Mouse (Mus musculus): ENCODE measurements around the gene Dennd6b. TPM values are rescaled to one million over a fixed set of nuclear protein-coding genes. Genes with fewer than 3 reads are reported as not detected.

Dennd6b gene
- polyA plus RNA-seq, 1 experiment from 2014 or later, result 44.0 TPM

- peaks cover 87% of the 10 kb centered on the region for H3K4me1 ChIP-seq
- peak overlapping the region; percentile 92 for H3K4me2 ChIP-seq
- peak overlapping the region; percentile 97 for H3K9ac ChIP-seq
- H3K27ac ChIP-seq, result peak overlapping the region; percentile 97
- ATAC-seq (ENCODE audit: low FRiP score), result peak; percentile 12
- H3K36me3 ChIP-seq (replicated peaks), result peaks cover 7% of the 10 kb centered on the region
- no peaks in the 10 kb centered on the region for H3K27me3 ChIP-seq
- peak overlapping the region; percentile 85 for H3K4me3 ChIP-seq (replicated peaks)
- WGBS, result under 1% methylated on average over 26 of the region's 26 CpGs
- no peaks in the 10 kb centered on the region for H3K9me3 ChIP-seq
Observed at GRCm38 (mm10) chr15:89180081-89180541, 16.2 kb downstream of the Dennd6b start.

- Histone ChIP-seq H3K9ac (peak overlapping the region; percentile 97), H3K4me1 (peaks cover 88% of the 10 kb centered on the region), H3K4me2 (peak overlapping the region; percentile 92), H3K27ac (peak overlapping the region; percentile 97), H3K27me3 (no peaks in the 10 kb centered on the region), H3K9me3 (no peaks in the 10 kb centered on the region), H3K4me3 (replicated peaks) (peak overlapping the region; percentile 85), H3K36me3 (replicated peaks) (0 out of 2 replicates have a peak, but pooled peaks cover 2% of the 10 kb centered on the region)
- 3% methylated on average over 6 of the region's 6 CpGs for WGBS
- ATAC-seq (ENCODE audit: low FRiP score), result no peak
Observed at GRCm38 (mm10) chr15:89179630-89179964, 16.7 kb downstream of the Dennd6b start.

- no peaks in the 10 kb centered on the region for H3K27me3 ChIP-seq
- H3K27ac ChIP-seq, result peak overlapping the region; percentile 97
- peak overlapping the region; percentile 92 for H3K4me2 ChIP-seq
- 0 out of 2 replicates have a peak, but pooled peaks cover 2% of the 10 kb centered on the region for H3K36me3 ChIP-seq (replicated peaks)
- H3K4me1 ChIP-seq, result peaks cover 88% of the 10 kb centered on the region
- ATAC-seq (ENCODE audit: low FRiP score), result no peak; the same call in 1 of the 2 replicates
- H3K4me3 ChIP-seq (replicated peaks), result peak overlapping the region; percentile 85
- H3K9ac ChIP-seq, result peak overlapping the region; percentile 97
- 2% methylated on average over 16 of the region's 16 CpGs for WGBS
- no peaks in the 10 kb centered on the region for H3K9me3 ChIP-seq
Observed at GRCm38 (mm10) chr15:89178954-89179629, 17.2 kb downstream of the Dennd6b start.

GRCm38 (mm10) chr15:89178260-89178860, 17.9 kb downstream of the Dennd6b start:
- Histone ChIP-seq H3K4me3 (replicated peaks) (peak overlapping the region; percentile 85), H3K4me2 (peak overlapping the region; percentile 92), H3K27ac (peak overlapping the region; percentile 97; the same call in 1 of the 2 replicates), H3K36me3 (replicated peaks) (0 out of 2 replicates have a peak, but pooled peaks cover 2% of the 10 kb centered on the region), H3K27me3 (no peaks in the 10 kb centered on the region), H3K9ac (peak overlapping the region; percentile 97; the same call in 1 of the 2 replicates), H3K9me3 (no peaks in the 10 kb centered on the region), H3K4me1 (peaks cover 89% of the 10 kb centered on the region)
- WGBS, result 74% methylated on average over 7 of the region's 7 CpGs
- ATAC-seq (ENCODE audit: low FRiP score), result no peak

- Histone ChIP-seq H3K4me1 (peaks cover 93% of the 10 kb centered on the region), H3K9ac (peak overlapping the region; percentile 97), H3K9me3 (no peaks in the 10 kb centered on the region), H3K4me3 (replicated peaks) (peak overlapping the region; percentile 85), H3K27me3 (no peaks in the 10 kb centered on the region), H3K27ac (peak overlapping the region; percentile 58), H3K36me3 (replicated peaks) (0 out of 2 replicates have a peak, but pooled peaks cover 2% of the 10 kb centered on the region), H3K4me2 (peak overlapping the region; percentile 92)
- 69% methylated on average over 4 of the region's 4 CpGs for WGBS
- ATAC-seq (ENCODE audit: low FRiP score), result no peak
Observed at GRCm38 (mm10) chr15:89177576-89178259, 18.6 kb downstream of the Dennd6b start.

GRCm38 (mm10) chr15:89177121-89177520, 19.2 kb downstream of the Dennd6b start:
- H3K27me3 ChIP-seq, result no peaks in the 10 kb centered on the region
- peaks cover 93% of the 10 kb centered on the region for H3K4me1 ChIP-seq
- 13% methylated on average over 5 of the region's 5 CpGs for WGBS
- 0 out of 2 replicates have a peak, but pooled peaks cover 2% of the 10 kb centered on the region for H3K36me3 ChIP-seq (replicated peaks)
- H3K9ac ChIP-seq, result peak overlapping the region; percentile 42
- H3K27ac ChIP-seq, result peak overlapping the region; percentile 58
- H3K4me3 ChIP-seq (replicated peaks), result peak overlapping the region; percentile 11; the same call in 1 of the 2 replicates
- no peak for ATAC-seq (ENCODE audit: low FRiP score)
- peak overlapping the region; percentile 92 for H3K4me2 ChIP-seq
- H3K9me3 ChIP-seq, result no peaks in the 10 kb centered on the region

DNA sequence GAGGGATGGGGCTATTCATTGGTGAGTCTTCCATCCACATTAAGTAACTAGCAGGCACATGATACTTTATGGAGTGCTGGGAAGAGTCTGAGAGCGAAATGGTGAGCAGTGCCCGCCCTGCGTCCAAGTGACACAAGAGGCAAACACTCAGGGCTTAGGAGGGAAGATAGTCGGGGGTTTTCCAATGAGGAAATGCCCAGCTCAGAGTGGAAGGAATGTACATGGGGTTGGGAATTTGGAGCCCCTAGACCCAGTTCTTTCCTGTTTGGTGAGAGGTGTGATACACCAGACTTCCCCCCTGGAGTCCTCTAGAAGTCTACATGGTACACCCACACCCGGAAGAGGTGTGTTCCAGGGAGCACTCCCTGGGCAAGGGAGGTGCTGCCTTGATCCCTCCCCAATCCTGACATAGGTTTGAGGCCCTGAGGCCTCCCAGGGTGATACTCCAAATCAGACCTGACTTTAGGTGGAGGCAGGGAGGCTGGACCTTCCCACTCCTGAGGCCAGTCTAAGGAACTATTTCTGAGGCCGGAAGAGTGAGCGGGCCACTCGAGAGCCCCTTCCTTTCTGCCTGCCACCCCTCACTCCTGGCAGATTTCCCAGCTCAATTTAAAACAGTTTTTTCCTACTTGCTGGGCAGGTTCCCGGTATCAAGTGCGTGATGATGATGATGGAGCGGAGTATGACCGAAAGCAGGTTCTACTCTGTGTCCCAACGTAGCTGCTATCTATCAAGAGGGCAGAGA, 20.7 kb downstream of the Dennd6b start:
- no peaks in the 10 kb centered on the region for H3K27me3 ChIP-seq

DNA sequence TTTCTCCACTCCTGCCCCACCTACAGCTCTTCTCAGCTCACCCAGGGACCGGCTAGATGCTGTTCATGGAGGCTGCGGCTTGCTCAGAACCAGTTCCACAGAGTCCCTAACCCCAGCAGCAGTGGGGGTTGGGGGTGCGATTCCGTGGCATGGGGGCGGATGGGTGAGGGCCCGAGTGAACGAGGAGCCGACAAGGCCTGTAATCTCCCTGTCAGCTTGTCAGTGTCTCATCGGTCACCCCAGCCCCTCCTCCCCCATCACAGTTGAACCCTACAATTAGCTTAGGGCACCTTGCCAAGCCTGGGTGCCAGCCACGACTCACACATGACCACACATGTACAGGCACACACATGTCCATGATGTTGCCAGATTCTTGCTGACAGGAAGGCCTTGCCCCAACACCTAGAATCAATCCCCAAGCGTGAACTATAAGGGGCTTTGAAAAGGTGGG, 21.4 kb downstream of the Dennd6b start:
- peaks cover 10% of the 10 kb centered on the region for H3K36me3 ChIP-seq (replicated peaks)
- H3K4me3 ChIP-seq (replicated peaks), result no peak overlapping the region
- WGBS, result 56% methylated on average over 11 of the region's 11 CpGs
- ATAC-seq (ENCODE audit: low FRiP score), result no peak
- H3K9me3 ChIP-seq, result no peaks in the 10 kb centered on the region
- peaks cover 98% of the 10 kb centered on the region for H3K4me1 ChIP-seq
- no peak overlapping the region for H3K9ac ChIP-seq
- H3K27me3 ChIP-seq, result no peaks in the 10 kb centered on the region
- H3K27ac ChIP-seq, result no peak overlapping the region
- H3K4me2 ChIP-seq, result peak overlapping the region; percentile 92

More for the DNA sequence above, 20.7 kb downstream of the Dennd6b start:
- no peak for ATAC-seq (ENCODE audit: low FRiP score)
- Histone ChIP-seq H3K9me3 (no peaks in the 10 kb centered on the region), H3K4me3 (replicated peaks) (no peak overlapping the region), H3K9ac (no peak overlapping the region), H3K27ac (0 out of 2 replicates have a peak overlapping the region, but pooled peaks have one; percentile 36), H3K4me1 (peaks cover 93% of the 10 kb centered on the region), H3K36me3 (replicated peaks) (peaks cover 6% of the 10 kb centered on the region; the same call in 1 of the 2 replicates), H3K4me2 (no peak overlapping the region)
- 79% methylated on average over 13 of the region's 13 CpGs for WGBS

DNA sequence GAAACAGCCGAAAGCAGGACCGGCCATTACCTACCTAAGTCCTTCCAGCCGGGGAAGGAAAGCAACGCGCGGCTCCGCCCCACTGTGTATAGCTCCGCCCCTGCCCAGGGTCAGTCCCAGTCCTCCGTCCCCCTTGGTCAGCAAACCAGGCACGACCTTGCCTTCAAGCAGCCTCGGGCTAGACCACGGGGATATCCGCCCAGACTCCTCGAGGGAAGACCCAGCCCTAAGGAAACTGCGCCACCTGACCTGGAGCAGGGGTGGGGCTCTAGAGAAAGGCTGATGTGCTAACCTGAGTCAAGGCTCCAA, 22.4 kb downstream of the Dennd6b start:
- H3K4me1 ChIP-seq, result peaks cover 98% of the 10 kb centered on the region
- H3K4me3 ChIP-seq (replicated peaks), result peak overlapping the region; percentile 49
- WGBS, result 1% methylated on average over 15 of the region's 15 CpGs
- ATAC-seq (ENCODE audit: low FRiP score), result peak; percentile 45
- no peaks in the 10 kb centered on the region for H3K27me3 ChIP-seq
- no peaks in the 10 kb centered on the region for H3K9me3 ChIP-seq
- H3K27ac ChIP-seq, result no peak overlapping the region
- peaks cover 19% of the 10 kb centered on the region for H3K36me3 ChIP-seq (replicated peaks)
- H3K9ac ChIP-seq, result peak overlapping the region; percentile 68
- peak overlapping the region; percentile 92 for H3K4me2 ChIP-seq

DNA sequence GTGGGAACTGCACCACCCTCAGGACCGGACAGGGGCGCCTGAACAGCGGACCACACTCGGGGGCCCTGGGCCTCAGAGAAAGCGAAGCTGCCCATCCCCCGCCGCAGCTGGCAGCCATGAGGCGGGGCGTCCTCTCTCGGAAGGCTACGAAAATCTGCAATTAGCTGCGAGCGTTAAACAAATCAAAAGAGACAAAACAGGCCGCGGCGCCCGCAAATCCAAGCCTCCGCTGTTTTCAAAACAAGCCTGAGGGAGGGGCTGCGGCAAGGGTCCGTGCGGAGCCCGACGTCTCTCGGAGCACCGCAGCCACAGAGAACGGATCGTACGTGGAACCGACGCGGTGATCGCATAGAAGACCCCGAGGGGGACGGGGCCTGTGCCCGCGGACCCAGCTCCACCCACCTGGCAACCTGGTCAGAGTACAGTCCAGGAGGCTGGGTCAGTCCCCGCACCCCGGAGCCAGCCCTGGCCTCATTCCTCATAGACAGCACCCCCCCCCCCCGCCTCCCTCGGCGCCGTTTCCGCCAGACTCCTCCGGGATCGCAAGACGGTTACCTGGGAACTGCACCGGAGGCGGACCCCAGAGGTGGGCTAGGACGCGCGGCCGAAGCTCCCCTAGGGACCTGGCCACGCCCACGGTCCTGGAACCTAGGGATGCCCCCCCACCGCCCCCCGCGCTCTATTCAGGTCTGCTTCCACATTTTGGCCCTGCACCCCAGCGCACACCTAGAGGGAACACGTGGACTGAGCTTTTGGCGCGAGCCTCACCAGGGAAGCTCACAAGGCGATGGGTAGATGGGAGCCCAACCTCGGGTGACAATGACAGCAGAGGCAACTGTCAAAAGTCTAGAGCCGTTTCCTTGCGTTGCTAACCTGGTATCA, 23.0 kb downstream of the Dennd6b start:
- H3K4me3 ChIP-seq (replicated peaks), result peak overlapping the region; percentile 49
- peak; percentile 65 for ATAC-seq (ENCODE audit: low FRiP score)
- H3K27me3 ChIP-seq, result no peaks in the 10 kb centered on the region
- under 1% methylated on average over 62 of the region's 65 CpGs for WGBS
- H3K9me3 ChIP-seq, result no peaks in the 10 kb centered on the region
- H3K4me1 ChIP-seq, result peaks cover 95% of the 10 kb centered on the region
- peak overlapping the region; percentile 92 for H3K4me2 ChIP-seq
- H3K36me3 ChIP-seq (replicated peaks), result peaks cover 25% of the 10 kb centered on the region
- peak overlapping the region; percentile 68 for H3K9ac ChIP-seq
- H3K27ac ChIP-seq, result peak overlapping the region; percentile 86

Data from forebrain, embryonic 12.5 days (tissue).